Mouse (Mus musculus): ENCODE results near the gene Wdr59.
"Not testable (repeated sequence)": the region's sequence is repeated elsewhere in the genome, so short reads cannot be mapped to it uniquely, and the experiment has no call there.

Wdr59 gene

DNA sequence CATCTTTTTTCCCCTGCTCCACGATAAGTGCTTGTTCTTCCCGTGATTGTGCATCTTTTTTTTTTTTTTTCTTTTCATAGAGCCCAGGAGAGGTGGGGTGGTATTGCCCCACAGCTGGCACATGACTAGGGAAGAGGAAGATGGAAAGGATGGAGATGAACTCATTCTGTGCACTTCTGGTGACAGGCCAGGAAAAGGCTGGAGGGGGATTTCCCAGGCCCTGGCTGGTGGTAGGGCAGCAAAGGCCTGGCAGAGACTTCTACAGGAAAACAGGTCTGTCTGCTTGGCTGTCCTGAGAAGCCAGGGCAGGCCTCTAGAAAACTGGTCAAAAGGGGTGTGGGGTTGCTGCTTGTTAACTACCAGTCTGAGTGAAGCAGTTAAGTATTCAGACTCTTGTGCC lies 16.3 kb upstream of the Wdr59 start:
- DNase-seq (ENCODE audit: low read depth in 1 of 2, low spot score in 2 of 2) = peak; percentile 42 to 44

DNA sequence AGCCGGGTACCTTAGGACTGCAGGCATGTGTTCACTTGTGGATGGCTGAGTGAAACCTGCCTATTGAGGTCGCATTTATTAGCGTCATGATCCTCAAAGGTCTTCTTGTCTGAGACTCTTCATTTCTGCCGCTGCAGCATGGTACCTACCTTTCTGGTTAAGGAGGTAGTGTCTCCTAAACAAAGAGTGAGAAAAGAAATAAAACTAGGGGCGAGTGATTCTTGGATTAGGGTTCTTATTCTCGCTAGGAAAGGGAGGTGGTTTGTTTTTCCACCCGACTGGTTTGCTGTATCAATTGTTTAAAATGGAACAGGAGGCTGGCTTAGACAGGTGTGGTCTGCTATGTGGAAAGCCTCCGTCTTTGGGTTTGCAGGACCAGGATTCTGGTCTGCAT lies 15.9 kb upstream of the Wdr59 start:
- DNase-seq (ENCODE audit: low read depth in 1 of 2, low spot score in 2 of 2) = no peak

DNA sequence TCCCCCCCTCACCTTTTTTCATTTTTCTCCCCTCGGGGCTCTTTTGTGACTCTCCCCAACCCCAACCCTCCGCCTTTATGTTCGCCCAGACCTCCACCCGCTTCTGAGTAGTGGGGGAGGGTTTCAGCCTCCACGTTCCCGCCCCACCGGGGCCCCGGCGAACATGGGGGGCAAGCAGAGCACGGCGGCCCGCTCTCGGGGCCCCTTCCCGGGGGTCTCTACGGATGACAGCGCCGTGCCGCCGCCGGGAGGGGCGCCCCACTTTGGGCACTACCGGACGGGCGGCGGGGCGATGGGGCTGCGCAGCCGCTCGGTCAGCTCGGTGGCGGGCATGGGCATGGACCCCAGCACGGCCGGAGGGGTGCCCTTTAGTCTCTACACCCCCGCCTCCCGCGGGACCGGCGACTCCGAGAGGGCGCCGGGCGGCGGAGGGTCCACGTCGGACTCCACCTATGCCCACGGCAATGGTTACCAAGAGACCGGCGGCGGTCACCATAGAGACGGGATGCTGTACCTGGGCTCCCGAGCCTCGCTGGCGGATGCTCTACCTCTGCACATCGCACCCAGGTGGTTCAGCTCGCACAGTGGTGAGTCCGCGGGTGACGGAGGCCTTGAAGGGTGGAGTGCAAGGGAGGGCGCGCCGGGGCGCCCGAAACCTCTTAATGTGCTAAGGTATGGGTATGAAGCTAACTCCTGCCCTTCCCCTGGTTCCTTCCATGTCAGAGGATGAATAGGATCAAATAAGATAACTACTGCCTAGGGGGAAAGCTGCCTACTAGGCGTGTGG lies 15.3 kb upstream of the Wdr59 start:
- DNase-seq (ENCODE audit: low read depth in 1 of 2, low spot score in 2 of 2) = peak in 1 of 2 experiments; percentile 15

GRCm38 (mm10) chr8:111536031-111536977 lies 14.4 kb upstream of the Wdr59 start, which contains the start of gene Znrf1:
Gene Znrf1, plus strand, starts transcription at chr8:111536097.
- DNase-seq (ENCODE audit: low read depth in 1 of 2, low spot score in 2 of 2) = peak in 1 of 2 experiments; percentile 46

DNA sequence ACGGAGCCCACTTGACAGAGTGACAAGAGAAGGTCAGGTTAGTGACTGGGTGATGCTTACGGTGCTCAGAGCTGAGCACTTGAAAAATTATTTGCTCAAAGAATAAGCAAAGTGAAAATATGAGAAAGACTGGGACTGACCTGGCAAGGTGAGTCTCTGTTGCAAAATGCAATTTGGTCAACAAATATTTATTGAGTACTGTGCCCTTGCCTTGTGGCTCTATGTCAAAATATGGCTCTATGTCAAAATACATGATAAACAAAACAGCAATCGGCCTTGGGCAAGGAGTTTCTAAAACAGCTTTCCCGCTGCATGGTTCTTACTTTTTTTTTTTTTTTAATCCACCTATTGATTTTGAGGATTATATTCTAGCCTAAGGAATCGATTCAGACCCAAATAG lies 13.6 kb upstream of the Wdr59 start:
- DNase-seq (ENCODE audit: low read depth in 1 of 2, low spot score in 2 of 2) = no peak

GRCm38 (mm10) chr8:111533503-111533902 lies 11.6 kb upstream of the Wdr59 start:
- DNase-seq (ENCODE audit: low read depth in 1 of 2, low spot score in 2 of 2) = no peak

- no peak for DNase-seq (ENCODE audit: low read depth in 1 of 2, low spot score in 2 of 2)
Observed at GRCm38 (mm10) chr8:111531621-111532020, 9.7 kb upstream of the Wdr59 start.

- DNase-seq (ENCODE audit: low read depth in 1 of 2, low spot score in 2 of 2) = no peak
Observed at GRCm38 (mm10) chr8:111531191-111531590, 9.3 kb upstream of the Wdr59 start.

GRCm38 (mm10) chr8:111528071-111528470 lies 6.2 kb upstream of the Wdr59 start:
- DNase-seq (ENCODE audit: low read depth in 1 of 2, low spot score in 2 of 2) = no peak

- no peak for DNase-seq (ENCODE audit: low read depth in 1 of 2, low spot score in 2 of 2)
Observed at GRCm38 (mm10) chr8:111527149-111527548, 5.3 kb upstream of the Wdr59 start.

DNA sequence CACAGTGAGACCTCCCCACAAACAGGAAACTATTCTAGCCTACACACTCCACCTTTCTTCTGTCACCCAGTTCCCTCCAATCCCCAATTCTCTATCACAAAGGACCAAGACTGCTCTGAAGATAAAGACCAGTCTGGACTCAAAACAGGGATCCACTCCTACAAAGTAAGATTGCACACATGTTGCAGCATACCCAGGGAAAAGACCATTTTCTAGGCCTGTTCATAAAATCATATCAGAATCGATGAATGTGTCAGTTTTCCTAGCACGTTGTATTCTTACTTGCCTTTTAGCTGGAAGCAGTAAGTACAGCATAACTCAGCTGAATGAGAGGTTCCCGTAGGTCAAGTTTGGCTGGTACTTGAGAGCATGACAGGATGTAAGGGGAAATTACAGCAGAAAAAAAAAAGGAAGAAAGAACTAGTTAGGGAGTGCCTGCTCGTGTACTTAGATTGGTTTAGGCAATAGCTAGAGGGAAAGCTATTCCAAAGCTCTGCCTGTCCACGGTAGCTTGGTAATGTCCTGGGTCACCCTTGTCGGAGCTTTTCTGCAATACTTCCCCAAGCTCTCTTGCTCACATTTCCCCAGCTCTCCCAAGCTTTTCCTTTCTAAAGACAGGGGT lies 4.6 kb upstream of the Wdr59 start:
- DNase-seq (ENCODE audit: low read depth in 1 of 2, low spot score in 2 of 2) = no peak

DNA sequence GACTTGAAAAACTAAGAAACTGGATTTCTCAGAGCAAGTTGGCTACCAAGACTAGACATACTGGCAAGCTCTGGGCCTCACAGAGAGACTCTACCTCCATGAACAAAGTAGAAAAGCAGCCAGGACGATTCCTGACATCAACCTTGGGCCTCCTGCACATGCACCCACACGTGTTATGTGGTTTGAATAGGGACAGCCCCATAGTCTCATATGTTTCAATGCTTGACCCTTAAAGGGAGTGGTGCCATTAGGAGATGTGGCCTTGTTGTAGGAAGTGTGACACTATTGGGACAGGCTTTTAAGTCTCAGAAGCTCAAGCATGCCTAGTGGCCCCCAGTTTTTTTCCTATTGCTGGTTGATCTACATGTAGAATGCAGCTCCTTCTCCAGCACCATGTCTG lies 4.4 kb downstream of the Wdr59 start:
- DNase-seq (ENCODE audit: low read depth in 1 of 2, low spot score in 2 of 2) = no peak

GRCm38 (mm10) chr8:111516451-111517035 lies 5.3 kb downstream of the Wdr59 start:
- no peak for DNase-seq (ENCODE audit: low read depth in 1 of 2, low spot score in 2 of 2)

GRCm38 (mm10) chr8:111513446-111513845 lies 8.4 kb downstream of the Wdr59 start:
- DNase-seq (ENCODE audit: low read depth in 1 of 2, low spot score in 2 of 2) = no peak

GRCm38 (mm10) chr8:111512941-111513340 lies 9.0 kb downstream of the Wdr59 start:
- DNase-seq (ENCODE audit: low read depth in 1 of 2, low spot score in 2 of 2) = no peak

- no peak for DNase-seq (ENCODE audit: low read depth in 1 of 2, low spot score in 2 of 2)
Observed at GRCm38 (mm10) chr8:111510401-111510800, 11.5 kb downstream of the Wdr59 start.

DNA sequence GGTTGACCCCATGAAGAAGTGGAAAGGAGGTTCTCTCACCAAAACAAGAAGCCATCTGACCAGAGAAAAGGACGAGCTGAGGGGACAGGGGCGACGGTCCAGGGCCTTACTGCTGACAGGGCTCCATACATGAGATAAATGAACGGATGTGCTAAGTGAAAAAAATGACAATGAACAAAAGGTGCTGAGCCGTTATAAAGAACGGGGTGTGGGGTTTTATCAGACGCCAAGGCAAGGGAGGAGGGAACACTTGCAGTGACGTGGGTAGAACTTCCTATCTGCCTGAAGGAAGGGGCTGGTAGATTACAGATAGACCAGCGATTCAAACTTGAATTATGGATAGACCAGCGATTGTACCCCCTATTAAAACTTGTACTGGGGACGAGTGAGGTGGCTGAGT lies 12.6 kb downstream of the Wdr59 start:
- no peak for DNase-seq (ENCODE audit: low read depth in 1 of 2, low spot score in 2 of 2)

DNA sequence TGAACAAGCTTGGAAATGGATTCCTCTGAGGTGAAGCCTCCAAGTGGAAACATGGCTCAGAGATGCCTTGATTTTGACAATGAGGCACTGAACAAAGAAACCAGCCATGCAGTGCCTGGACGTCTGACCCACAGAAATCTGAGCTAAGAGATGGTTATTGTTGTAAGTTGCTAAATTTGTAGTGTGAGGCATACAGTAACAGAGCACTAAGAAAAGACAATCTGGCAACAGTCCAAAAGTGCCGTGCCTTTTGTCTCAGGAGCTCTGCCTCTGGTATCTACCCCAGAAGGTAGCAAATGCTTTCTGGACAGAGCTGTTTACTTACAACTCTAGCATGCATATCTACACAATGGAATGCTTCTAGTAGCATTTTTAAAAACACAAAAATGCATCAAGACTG lies 13.3 kb downstream of the Wdr59 start:
- no peak for DNase-seq (ENCODE audit: low read depth in 1 of 2, low spot score in 2 of 2)

- DNase-seq (ENCODE audit: low read depth in 1 of 2, low spot score in 2 of 2) = no peak
Observed at GRCm38 (mm10) chr8:111501724-111502464, 20.0 kb downstream of the Wdr59 start.

DNA sequence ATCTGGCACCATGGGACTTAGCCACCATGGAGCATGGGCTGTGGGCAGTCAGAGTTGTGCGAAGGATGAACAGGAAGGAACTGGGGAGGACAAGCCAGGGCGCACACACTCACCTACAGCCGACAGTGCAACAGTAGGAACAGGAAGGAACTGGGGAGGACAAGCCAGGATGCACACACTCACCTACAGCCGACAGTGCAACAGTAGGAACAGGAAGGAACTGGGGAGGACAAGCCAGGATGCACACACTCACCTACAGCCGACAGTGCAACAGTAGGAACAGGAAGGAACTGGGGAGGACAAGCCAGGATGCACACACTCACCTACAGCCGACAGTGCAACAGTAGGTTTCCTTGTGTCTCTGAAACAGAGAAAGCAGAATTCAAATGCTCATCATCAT lies 23.6 kb downstream of the Wdr59 start:
- not testable (repeated sequence) for DNase-seq (ENCODE audit: low read depth in 1 of 2, low spot score in 2 of 2)

DNA sequence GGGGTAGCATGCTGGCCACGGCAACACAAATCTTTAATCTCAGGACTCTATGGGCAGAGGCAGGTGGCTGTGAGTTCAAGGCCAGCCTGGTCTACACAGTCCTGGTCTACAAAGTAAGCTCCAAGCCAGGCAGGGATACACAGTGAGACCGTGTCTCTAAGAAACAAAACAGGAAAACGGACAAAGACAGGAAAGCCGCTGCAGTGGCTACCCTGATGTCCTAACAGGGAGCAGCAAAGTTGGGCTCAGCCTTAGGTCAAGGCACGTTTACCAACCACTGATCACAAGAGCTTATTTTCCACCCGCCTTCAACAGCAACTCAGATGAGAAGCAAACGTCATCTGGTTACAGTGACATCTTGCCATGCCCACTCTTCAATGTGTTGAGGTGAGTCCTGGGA lies 25.6 kb downstream of the Wdr59 start:
- DNase-seq (ENCODE audit: low read depth in 1 of 2, low spot score in 2 of 2) = no peak
